In the genomic region with DNA sequence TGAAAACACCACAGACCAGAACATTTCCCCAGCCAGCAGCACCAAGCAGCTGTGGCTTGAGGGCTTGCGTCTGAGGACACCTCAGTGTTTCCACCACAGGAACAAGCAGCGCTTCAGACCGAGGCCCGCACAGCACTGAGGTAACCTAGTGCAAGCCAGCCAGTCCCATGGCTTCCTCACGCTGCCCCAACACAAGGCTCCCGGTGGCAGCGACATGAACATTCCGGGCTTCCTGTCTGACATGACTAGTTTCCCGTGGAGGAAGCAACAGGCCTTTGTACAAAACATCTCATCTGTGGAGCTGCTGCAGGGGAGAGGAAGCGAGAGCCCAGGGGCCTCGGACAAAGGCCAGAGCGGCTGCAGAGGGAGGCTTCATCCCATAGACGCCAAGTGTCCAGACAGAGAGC, we compare ENCODE assay signal across 8 mouse cellular contexts. TPM values are rescaled to one million over a fixed set of nuclear protein-coding genes. Genes with fewer than 3 reads are reported as not detected.
DNase-seq lines count a peak whose midpoint lies in the region; ATAC-seq and TF ChIP-seq lines count a peak whose summit lies in the region.

No protein-coding gene starts in this region.

- TF ChIP-seq CTCF in cortical plate, adult 2 months (IDR thresholded peaks at IDR 0.05; ENCODE audit: extremely low read depth, insufficient read depth, low read length): no peak
- no peak for TF ChIP-seq CTCF in intestine, postnatal 0 days (IDR thresholded peaks at IDR 0.05; ENCODE audit: low read depth)
- no peak for TF ChIP-seq CTCF in lung, adult 2 months (IDR thresholded peaks at IDR 0.05; ENCODE audit: insufficient read depth, low read length)
- no peak for TF ChIP-seq CTCF in olfactory bulb, adult 2 months (IDR thresholded peaks at IDR 0.05; ENCODE audit: insufficient read depth, low read depth, low read length)
- no peak for TF ChIP-seq CTCF in cerebellum, adult 2 months (IDR thresholded peaks at IDR 0.05; ENCODE audit: borderline replicate concordance, insufficient read depth, low read depth, low read length)

- H3K4me3 ChIP-seq in cortical plate, adult 2 months (ENCODE audit: insufficient read depth, low read length): no peak overlapping the region
- H3K4me3 ChIP-seq in intestine, postnatal 0 days (ENCODE audit: low read depth, low read length): no peak overlapping the region
- H3K4me3 ChIP-seq in lung, adult 2 months (replicated peaks; ENCODE audit: extremely low read depth, low read depth, low read length): no peak overlapping the region
- no peak overlapping the region for H3K4me3 ChIP-seq in olfactory bulb, adult 2 months (ENCODE audit: insufficient read depth, low read depth, low read length)
- no peak overlapping the region for H3K4me3 ChIP-seq in cerebellum, adult 2 months (replicated peaks; ENCODE audit: insufficient read depth, low read depth, low read length)

- no peak overlapping the region for H3K4me2 ChIP-seq in intestine, postnatal 0 days (replicated peaks; ENCODE audit: low read depth)

- 0 out of 2 replicates have a peak, but pooled peaks cover 2% of the 10 kb centered on the region for H3K4me1 ChIP-seq in cortical plate, adult 2 months (ENCODE audit: control insufficient read depth, insufficient read depth, low read length)
- H3K4me1 ChIP-seq in intestine, postnatal 0 days (replicated peaks; ENCODE audit: control insufficient read depth, insufficient read depth, low read length): peaks cover 7% of the 10 kb centered on the region; the same call in 1 of the 2 replicates
- peaks cover 23% of the 10 kb centered on the region for H3K4me1 ChIP-seq in lung, adult 2 months (ENCODE audit: control insufficient read depth, insufficient read depth, low read length)
- peaks cover 44% of the 10 kb centered on the region for H3K4me1 ChIP-seq in olfactory bulb, adult 2 months (ENCODE audit: control insufficient read depth, insufficient read depth, low read length)
- no peaks in the 10 kb centered on the region for H3K4me1 ChIP-seq in cerebellum, adult 2 months (ENCODE audit: control insufficient read depth, insufficient read depth, low read length)

- peak overlapping the region; percentile 79 for H3K27ac ChIP-seq in cortical plate, adult 2 months (ENCODE audit: insufficient read depth, low read length)
- H3K27ac ChIP-seq in intestine, postnatal 0 days (ENCODE audit: low read depth, low read length): peak overlapping the region; percentile 88
- H3K27ac ChIP-seq in olfactory bulb, adult 2 months (ENCODE audit: insufficient read depth, low read depth, low read length): 0 out of 2 replicates have a peak overlapping the region, but pooled peaks have one; percentile 26
- H3K27ac ChIP-seq in cerebellum, adult 2 months (ENCODE audit: insufficient read depth, low read length): no peak overlapping the region

- H3K9me3 ChIP-seq in intestine, postnatal 0 days (ENCODE audit: control insufficient read depth): no peaks in the 10 kb centered on the region

- peak; percentile 57 to 82 for DNase-seq in heart, adult 18-20 months
- DNase-seq in lung, adult 2 months: peak; percentile 24
- DNase-seq in spleen, postnatal 10 days (ENCODE audit: low spot score in 2 of 2): no peak
- DNase-seq in cerebellum, postnatal 4 days (ENCODE audit: low spot score in 2 of 2): no peak
- DNase-seq in cerebellum, adult 2 months: no peak

- TF ChIP-seq POLR2A in cortical plate, adult 2 months (IDR thresholded peaks at IDR 0.05; ENCODE audit: extremely low read depth, insufficient read depth, low read length): no peak
- TF ChIP-seq POLR2A in lung, adult 2 months (IDR thresholded peaks at IDR 0.05; ENCODE audit: borderline replicate concordance, extremely low read depth, low read depth, low read length): peak; percentile 35; the same call in 1 of the 2 replicates
- no peak for TF ChIP-seq POLR2A in olfactory bulb, adult 2 months (IDR thresholded peaks at IDR 0.05; ENCODE audit: insufficient read depth, low read depth, low read length)
- TF ChIP-seq POLR2A in cerebellum, adult 2 months (IDR thresholded peaks at IDR 0.05; ENCODE audit: borderline replicate concordance, insufficient read depth, low read length): no peak

- 29% methylated on average over 13 of the region's 13 CpGs for WGBS in intestine, postnatal 0 days
- 27% methylated on average over 13 of the region's 13 CpGs for WGBS in lung, adult 2 months
- 41% methylated on average over 13 of the region's 13 CpGs for WGBS in olfactory bulb, adult 2 months
- WGBS in cerebellum, adult 2 months: 44% methylated on average over 13 of the region's 13 CpGs

- H3K9ac ChIP-seq in intestine, postnatal 0 days (ENCODE audit: low read depth, low read length): no peak overlapping the region

- no peaks in the 10 kb centered on the region for H3K27me3 ChIP-seq in intestine, postnatal 0 days (replicated peaks; ENCODE audit: control insufficient read depth, insufficient read depth, low read length)
- no peaks in the 10 kb centered on the region for H3K27me3 ChIP-seq in cerebellum, adult 2 months (ENCODE audit: control insufficient read depth, insufficient read depth, low read length)

- no peaks in the 10 kb centered on the region; the same call in 1 of the 2 replicates for H3K36me3 ChIP-seq in intestine, postnatal 0 days (ENCODE audit: control insufficient read depth, insufficient read depth)

- peak; percentile 0; the same call in 1 of the 2 replicates for ATAC-seq in intestine, postnatal 0 days

RNA-seq across cellular contexts. Expression of gene Crybb3, which starts 51.3 kb away (rescaled TPM):
- 4.6 and 5.7 TPM in 2 replicates for polyA plus RNA-seq in cortical plate, adult 2 months (2012; rRNA removed)
- under 1 TPM; 0.23 to 0.55 TPM for total RNA-seq in heart, adult 18-20 months (2021)
- 0.93 and 1.2 TPM in 2 replicates for polyA plus RNA-seq in intestine, postnatal 0 days (2015; fragmentation: Nextera tagmentation; extraction: Ambion mirVana)
- 5.2 and 5.7 TPM in 2 replicates for polyA plus RNA-seq in lung, adult 2 months (2012; rRNA removed)
- polyA plus RNA-seq in olfactory bulb, adult 2 months (2012; ENCODE audit: insufficient read depth, insufficient read length, low replicate concordance, missing spikeins): not detected in 2 replicates
- 1.7 and 3.2 TPM in 2 replicates for polyA plus RNA-seq in cerebellum, adult 2 months (2012; rRNA removed)

Comparison
In these comparisons a context has a peak if more than half of its experiments do, and no peak if none do; other contexts are left out.
1. DNase-seq: peak in heart, adult 18-20 months (2 of 2) and lung, adult 2 months (single experiment); none in spleen, postnatal 10 days (0 of 2), cerebellum, postnatal 4 days (0 of 2) and cerebellum, adult 2 months (0 of 2).